Mouse (Mus musculus) left cerebral cortex, postnatal 10 days (tissue): ENCODE measurements around the gene Olfr346. TPM values are rescaled to one million over a fixed set of nuclear protein-coding genes. Genes with fewer than 3 reads are reported as not detected.

Source experiments
- DNase-seq, 2 experiments: peaks; one replicate each; pipeline ENCODE4 v3.0.0; 2021 to 2022; ENCODE audit warnings: low spot score in 2 of 2, mixed read lengths in 1 of 2; ENCODE audit errors: extremely low spot score in 1 of 2
- intact Hi-C: fragments of 180-260 bp; cut with DNase I; formaldehyde crosslinking; loops from one replicate; pipeline ENCODE4 v1.15.1; 2025
- total RNA-seq, 2 experiments: library from RNA; stranded (reverse); gene quantifications; 2 replicates each; pipeline ENCODE4 v1.2.3; 2021

Olfr346 gene
- total RNA-seq = not detected

DNA sequence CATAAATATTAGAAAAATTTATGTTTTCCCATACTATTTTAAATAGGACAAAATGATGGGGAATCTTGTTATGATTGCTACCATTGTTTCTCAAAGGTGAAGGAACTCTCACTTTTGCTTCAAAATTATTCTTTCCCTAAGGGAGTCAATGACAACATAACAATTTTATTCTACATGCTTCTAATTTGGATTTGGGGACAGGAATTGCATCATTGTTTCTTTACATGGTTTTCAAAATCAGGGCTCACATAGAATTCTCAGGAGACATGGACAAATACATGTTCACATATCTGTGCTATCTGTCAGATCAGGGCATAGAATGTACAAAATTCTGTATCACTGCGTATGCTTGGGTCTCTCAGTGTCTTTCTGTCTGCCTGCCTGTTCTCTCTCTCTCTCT is at the start of gene Olfr346:
Gene Olfr346, plus strand, starts transcription at position 301 of the 400 bp plus-strand sequence.
- no peak for DNase-seq
- intact Hi-C loops = no loop called here

DNA sequence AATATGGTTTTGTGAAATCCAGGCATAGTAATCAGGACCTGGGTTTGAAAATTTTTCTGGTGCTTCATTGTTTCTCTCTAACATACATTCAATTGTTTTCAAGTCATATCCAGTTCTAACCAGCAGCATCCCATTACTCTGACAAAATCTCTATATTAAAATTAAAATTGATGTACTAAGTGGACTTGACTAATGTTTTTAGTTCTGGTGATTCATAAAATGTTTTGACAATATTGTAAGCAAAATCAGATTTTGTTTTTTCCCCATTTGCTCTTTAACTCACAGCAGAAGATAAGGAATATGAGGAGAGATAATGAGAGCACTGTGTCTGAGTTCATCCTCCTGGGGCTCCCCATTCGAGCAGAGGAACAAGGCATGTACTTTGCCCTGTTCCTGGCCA is 45.8 kb upstream of the Olfr346 start, which contains the start of gene Olfr345:
Gene Olfr345, plus strand, starts transcription at position 301 of the 400 bp plus-strand sequence.
- intact Hi-C loops = no loop called here
- no peak for DNase-seq

DNA sequence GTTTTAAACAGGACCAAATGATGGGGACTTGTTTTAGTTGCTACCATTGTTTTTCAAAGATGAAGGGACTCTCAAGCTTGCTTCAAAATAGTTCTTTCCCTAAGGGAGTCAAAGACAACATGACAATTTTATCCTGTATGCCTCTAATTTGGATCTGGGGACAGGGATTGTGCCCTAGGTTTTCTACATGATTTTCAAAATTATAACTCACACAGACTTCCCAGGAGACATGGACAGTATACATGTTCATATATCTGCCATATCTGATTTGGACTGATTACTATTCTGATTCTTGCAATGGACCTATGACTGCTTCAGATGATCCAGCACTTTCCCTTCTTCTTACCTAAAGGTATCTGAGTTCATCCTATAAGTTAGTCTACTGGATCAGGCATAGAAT is 46.0 kb downstream of the Olfr346 start, which contains the start of gene Olfr347:
Gene Olfr347, plus strand, starts transcription at position 301 of the 400 bp plus-strand sequence.
- DNase-seq = no peak
- intact Hi-C loops = no loop called here

DNA sequence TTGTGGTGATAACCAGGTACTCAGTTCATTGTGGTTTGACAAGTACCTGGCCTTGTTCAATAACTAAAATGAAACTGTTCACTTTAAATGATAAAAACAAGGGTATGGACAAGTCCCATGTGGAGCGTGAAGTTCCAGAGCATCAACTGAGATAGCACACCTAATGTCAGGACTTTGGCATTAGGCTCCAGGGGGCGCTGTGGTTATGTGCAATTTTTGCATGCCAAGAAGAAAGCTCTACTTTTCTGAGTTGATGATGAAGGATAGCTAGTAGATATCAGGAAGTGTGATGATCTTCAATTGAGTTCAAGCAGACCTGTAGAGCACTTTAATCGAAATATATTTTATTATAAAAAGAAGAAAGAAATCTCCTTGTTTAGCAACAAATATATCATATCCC is 50.6 kb downstream of the Olfr346 start:
- intact Hi-C loops = no loop called here
- no peak for DNase-seq

Other genes with a start within 250 kb of the Olfr346 start
- not detected for gene Olfr340, start 233.2 kb upstream of the Olfr346 start, total RNA-seq
- gene Olfr341, start 203.3 kb upstream of the Olfr346 start, total RNA-seq = not detected
- not detected for gene Olfr342, start 160.8 kb upstream of the Olfr346 start, total RNA-seq
- not detected for gene Olfr344, start 119.1 kb upstream of the Olfr346 start, total RNA-seq
- gene Olfr345, start 45.7 kb upstream of the Olfr346 start, total RNA-seq = not detected
- gene Olfr347, start 46.1 kb downstream of the Olfr346 start, total RNA-seq = not detected
- not detected for gene Olfr348, start 98.5 kb downstream of the Olfr346 start, total RNA-seq
- not detected for gene Olfr50, start 104.8 kb downstream of the Olfr346 start, total RNA-seq
- gene Olfr3, start 131.2 kb downstream of the Olfr346 start, total RNA-seq = not detected
- not detected for gene Olfr350, start 160.5 kb downstream of the Olfr346 start, total RNA-seq
- not detected for gene Olfr351, start 176.9 kb downstream of the Olfr346 start, total RNA-seq
- gene Olfr352, start 182.7 kb downstream of the Olfr346 start, total RNA-seq = not detected
- gene Olfr353, start 207.1 kb downstream of the Olfr346 start, total RNA-seq = not detected
- gene Olfr354, start 219.9 kb downstream of the Olfr346 start, total RNA-seq = under 1 TPM in 1 of 2 experiments, not detected in 1; 0.04 TPM
- not detected for gene Olfr355, start 243.1 kb downstream of the Olfr346 start, total RNA-seq